Mouse (Mus musculus): ENCODE measurements around the gene Slc5a4b. TPM values are rescaled to one million over a fixed set of nuclear protein-coding genes. Genes with fewer than 3 reads are reported as not detected.

The Slc5a4b gene
- total and polyA plus RNA-seq, 3 experiments: not detected

DNA sequence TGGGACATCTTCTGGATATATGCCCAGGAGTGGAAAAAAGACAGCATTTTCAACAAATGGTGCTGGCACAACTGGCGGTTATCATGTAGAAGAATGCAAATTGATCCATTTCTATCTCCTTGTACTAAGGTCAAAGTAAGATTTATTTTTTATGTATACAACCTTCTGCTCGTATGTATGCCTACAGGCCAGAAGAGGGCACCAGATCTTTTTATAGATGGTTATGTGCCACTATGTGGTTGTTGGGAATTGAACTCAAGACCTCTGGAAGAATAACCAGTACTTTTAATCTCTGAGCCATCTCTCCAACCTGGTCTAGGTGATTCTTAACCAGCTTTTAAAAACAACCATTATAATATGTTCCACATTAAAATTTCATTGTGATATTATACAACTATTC lies 25.6 kb upstream of the Slc5a4b start:
- Histone ChIP-seq H3K9ac (ENCODE audit: low read depth, low read length) (no peak overlapping the region), H3K27me3 (ENCODE audit: control insufficient read depth, insufficient read depth, low read length) (no peaks in the 10 kb centered on the region), H3K4me1 (ENCODE audit: control insufficient read depth, insufficient read depth, low read length) (no peaks in the 10 kb centered on the region), H3K36me3 (ENCODE audit: control insufficient read depth, insufficient read depth, low read length) (no peaks in the 10 kb centered on the region), H3K79me2 (replicated peaks; ENCODE audit: control insufficient read depth, insufficient read depth, low read length) (no peaks in the 10 kb centered on the region), H3K4me3 (no peak overlapping the region), H3K27ac (no peak overlapping the region)
- WGBS: 78% methylated on average over 2 of the region's 2 CpGs
- TF ChIP-seq CTCF (IDR thresholded peaks at IDR 0.05) (no peak), EP300 (IDR thresholded peaks at IDR 0.05; ENCODE audit: insufficient read depth, low read depth, low read length) (no peak), POLR2A (IDR thresholded peaks at IDR 0.05; ENCODE audit: insufficient read depth, low read depth, low read length) (no peak)
- no peak for DNase-seq
- intact Hi-C loops (cut with DNase I): no loop called here

DNA sequence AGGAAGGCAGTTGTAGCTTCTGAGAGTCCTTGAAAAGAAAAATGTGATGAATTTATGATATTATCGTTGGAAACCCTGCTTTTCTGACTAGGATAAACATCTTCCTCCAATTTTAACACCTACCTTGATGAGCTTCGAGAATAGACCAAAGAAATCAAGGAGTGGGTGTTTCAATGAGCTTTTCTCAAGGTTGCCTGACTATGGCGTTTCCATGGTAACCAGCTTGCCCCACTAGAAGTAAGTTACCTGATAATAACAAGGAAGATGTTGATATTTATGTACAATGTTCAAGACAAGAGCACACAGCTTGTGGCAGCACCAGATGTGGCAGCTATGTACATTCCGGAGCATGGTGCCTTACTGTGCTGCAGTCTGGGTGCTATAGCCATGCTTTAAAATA lies 21.7 kb upstream of the Slc5a4b start:
- no peak overlapping the region for H3K27ac ChIP-seq
- 61% methylated on average over 4 of the region's 4 CpGs for WGBS
- no peaks in the 10 kb centered on the region for H3K79me2 ChIP-seq (replicated peaks; ENCODE audit: control insufficient read depth, insufficient read depth, low read length)
- no peak for DNase-seq
- no peak overlapping the region for H3K9ac ChIP-seq (ENCODE audit: low read depth, low read length)
- intact Hi-C loops (cut with DNase I): no loop called here
- no peaks in the 10 kb centered on the region for H3K4me1 ChIP-seq (ENCODE audit: control insufficient read depth, insufficient read depth, low read length)
- TF ChIP-seq EP300 (IDR thresholded peaks at IDR 0.05; ENCODE audit: insufficient read depth, low read depth, low read length) (no peak), CTCF (IDR thresholded peaks at IDR 0.05) (no peak), POLR2A (IDR thresholded peaks at IDR 0.05; ENCODE audit: insufficient read depth, low read depth, low read length) (no peak)
- H3K36me3 ChIP-seq (ENCODE audit: control insufficient read depth, insufficient read depth, low read length): no peaks in the 10 kb centered on the region
- no peaks in the 10 kb centered on the region for H3K27me3 ChIP-seq (ENCODE audit: control insufficient read depth, insufficient read depth, low read length)
- H3K4me3 ChIP-seq: no peak overlapping the region

DNA sequence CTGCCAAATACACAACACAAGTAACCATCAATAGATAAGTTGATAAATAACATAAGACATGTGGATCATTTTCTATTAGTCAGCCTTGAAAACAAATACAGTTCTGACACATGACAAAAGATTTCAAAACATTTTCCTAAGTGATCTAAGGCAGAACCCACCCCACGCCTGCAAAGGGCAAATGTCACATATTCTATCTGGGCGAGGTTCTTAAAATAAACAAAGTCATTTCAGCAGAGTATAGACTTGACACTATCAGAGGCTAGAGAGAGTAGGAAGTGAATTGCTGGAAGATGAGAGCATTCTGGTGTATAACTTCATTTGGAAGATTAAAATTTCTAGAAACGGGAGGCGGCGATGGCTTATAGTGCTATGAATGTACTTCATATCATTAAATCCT lies 10.7 kb upstream of the Slc5a4b start:
- intact Hi-C loops (cut with DNase I): no loop called here

DNA sequence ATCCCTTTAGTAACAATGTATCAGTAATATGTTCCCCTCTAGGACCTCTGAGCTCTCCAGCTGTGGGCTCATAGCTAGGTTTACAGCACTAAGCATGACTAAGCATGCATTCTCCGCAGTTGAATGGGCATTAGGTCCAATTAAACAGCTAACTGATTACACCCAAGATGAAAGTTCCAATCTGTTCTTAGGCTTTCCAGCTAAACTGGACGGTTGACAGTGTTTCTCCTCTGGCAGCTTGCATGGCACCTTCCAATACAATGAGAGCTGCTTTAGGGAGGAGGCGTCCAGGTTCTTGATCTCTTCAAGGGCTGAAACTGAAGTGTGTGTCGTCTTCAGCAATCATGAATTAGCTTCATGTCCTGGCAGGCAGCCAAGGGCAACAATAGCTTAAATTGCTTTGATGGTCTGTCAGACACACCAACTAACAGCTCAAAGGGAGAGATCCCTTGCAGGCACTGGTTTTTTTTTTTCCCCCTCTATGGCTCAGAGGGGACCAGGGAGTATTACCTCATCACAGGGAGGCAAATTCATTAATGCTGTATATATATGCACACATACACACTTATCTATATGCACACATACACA lies 9.5 kb upstream of the Slc5a4b start:
- TF ChIP-seq CTCF (IDR thresholded peaks at IDR 0.05): no peak
- TF ChIP-seq POLR2A (IDR thresholded peaks at IDR 0.05; ENCODE audit: insufficient read depth, low read depth, low read length): no peak
- no peak for TF ChIP-seq EP300 (IDR thresholded peaks at IDR 0.05; ENCODE audit: insufficient read depth, low read depth, low read length)
- H3K4me1 ChIP-seq (ENCODE audit: control insufficient read depth, insufficient read depth, low read length): no peaks in the 10 kb centered on the region
- H3K36me3 ChIP-seq (ENCODE audit: control insufficient read depth, insufficient read depth, low read length): no peaks in the 10 kb centered on the region
- H3K27ac ChIP-seq: no peak overlapping the region
- DNase-seq: no peak
- intact Hi-C loops (cut with DNase I): no loop called here
- 31% methylated on average over 4 of the region's 4 CpGs for WGBS
- H3K27me3 ChIP-seq (ENCODE audit: control insufficient read depth, insufficient read depth, low read length): no peaks in the 10 kb centered on the region
- H3K79me2 ChIP-seq (replicated peaks; ENCODE audit: control insufficient read depth, insufficient read depth, low read length): no peaks in the 10 kb centered on the region
- no peak overlapping the region for H3K4me3 ChIP-seq
- no peak overlapping the region for H3K9ac ChIP-seq (ENCODE audit: low read depth, low read length)

More for the DNA sequence above, 10.7 kb upstream of the Slc5a4b start:
- Histone ChIP-seq H3K9ac (ENCODE audit: low read depth, low read length) (no peak overlapping the region), H3K4me3 (no peak overlapping the region), H3K27ac (no peak overlapping the region), H3K36me3 (ENCODE audit: control insufficient read depth, insufficient read depth, low read length) (no peaks in the 10 kb centered on the region), H3K4me1 (ENCODE audit: control insufficient read depth, insufficient read depth, low read length) (no peaks in the 10 kb centered on the region), H3K27me3 (ENCODE audit: control insufficient read depth, insufficient read depth, low read length) (no peaks in the 10 kb centered on the region), H3K79me2 (replicated peaks; ENCODE audit: control insufficient read depth, insufficient read depth, low read length) (no peaks in the 10 kb centered on the region)
- TF ChIP-seq EP300 (IDR thresholded peaks at IDR 0.05; ENCODE audit: insufficient read depth, low read depth, low read length) (no peak), POLR2A (IDR thresholded peaks at IDR 0.05; ENCODE audit: insufficient read depth, low read depth, low read length) (no peak), CTCF (IDR thresholded peaks at IDR 0.05) (no peak)
- WGBS: 42% methylated on average over 5 of the region's 5 CpGs
- no peak for DNase-seq

DNA sequence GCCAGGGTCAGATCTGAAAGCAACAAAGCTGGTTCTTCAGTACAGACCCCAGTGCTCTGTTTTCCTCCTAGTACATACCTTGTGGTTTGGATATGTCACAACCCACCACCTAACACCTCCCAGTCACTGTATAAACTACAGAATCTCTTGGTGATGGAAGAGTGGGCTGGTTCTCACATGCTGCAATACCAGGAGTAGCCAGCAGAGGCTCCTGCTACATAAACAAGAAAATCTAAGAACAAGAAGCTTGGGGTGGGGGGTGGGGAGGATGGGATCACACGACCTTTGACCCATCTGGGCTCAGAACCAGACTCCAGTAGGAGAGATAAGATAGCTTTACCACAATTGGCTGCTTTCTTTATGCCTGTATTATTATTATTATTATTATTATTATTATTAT lies 8.0 kb upstream of the Slc5a4b start:
- TF ChIP-seq CTCF (IDR thresholded peaks at IDR 0.05) (peak; percentile 40), EP300 (IDR thresholded peaks at IDR 0.05; ENCODE audit: insufficient read depth, low read depth, low read length) (no peak), POLR2A (IDR thresholded peaks at IDR 0.05; ENCODE audit: insufficient read depth, low read depth, low read length) (no peak)
- no peaks in the 10 kb centered on the region for H3K27me3 ChIP-seq (ENCODE audit: control insufficient read depth, insufficient read depth, low read length)
- no peaks in the 10 kb centered on the region for H3K4me1 ChIP-seq (ENCODE audit: control insufficient read depth, insufficient read depth, low read length)
- H3K4me3 ChIP-seq: no peak overlapping the region
- intact Hi-C loops (cut with DNase I): no loop called here
- H3K36me3 ChIP-seq (ENCODE audit: control insufficient read depth, insufficient read depth, low read length): no peaks in the 10 kb centered on the region
- 0% methylated on average over 1 of the region's 1 CpGs for WGBS
- H3K79me2 ChIP-seq (replicated peaks; ENCODE audit: control insufficient read depth, insufficient read depth, low read length): no peaks in the 10 kb centered on the region
- no peak overlapping the region for H3K27ac ChIP-seq
- no peak for DNase-seq
- no peak overlapping the region for H3K9ac ChIP-seq (ENCODE audit: low read depth, low read length)

DNA sequence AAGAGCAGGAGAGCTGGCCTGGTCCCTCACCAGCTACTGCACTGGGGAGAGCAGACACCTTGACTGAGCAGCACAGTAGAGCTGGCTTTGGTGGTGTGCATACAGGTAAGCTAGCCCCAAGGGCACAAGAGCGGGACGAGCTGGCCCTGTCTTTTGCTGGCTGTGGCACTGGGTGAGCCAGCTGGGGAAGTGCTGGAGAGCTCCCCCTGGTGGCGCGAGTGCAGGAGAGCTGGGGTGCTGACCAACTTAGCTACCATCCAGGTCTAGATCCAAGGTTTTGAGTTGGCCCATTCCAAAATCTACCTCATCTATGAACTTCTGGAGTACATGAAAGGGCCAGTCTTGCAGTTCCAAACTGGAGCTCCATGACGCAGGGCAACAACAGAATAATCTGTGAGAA lies 7.2 kb upstream of the Slc5a4b start:
- Histone ChIP-seq H3K79me2 (replicated peaks; ENCODE audit: control insufficient read depth, insufficient read depth, low read length) (no peaks in the 10 kb centered on the region), H3K27me3 (ENCODE audit: control insufficient read depth, insufficient read depth, low read length) (no peaks in the 10 kb centered on the region), H3K27ac (no peak overlapping the region), H3K4me3 (no peak overlapping the region), H3K36me3 (ENCODE audit: control insufficient read depth, insufficient read depth, low read length) (no peaks in the 10 kb centered on the region), H3K4me1 (ENCODE audit: control insufficient read depth, insufficient read depth, low read length) (no peaks in the 10 kb centered on the region), H3K9ac (ENCODE audit: low read depth, low read length) (no peak overlapping the region)
- TF ChIP-seq EP300 (IDR thresholded peaks at IDR 0.05; ENCODE audit: insufficient read depth, low read depth, low read length) (no peak), POLR2A (IDR thresholded peaks at IDR 0.05; ENCODE audit: insufficient read depth, low read depth, low read length) (no peak), CTCF (IDR thresholded peaks at IDR 0.05) (peak; percentile 64)
- WGBS: 31% methylated on average over 5 of the region's 5 CpGs
- DNase-seq: peak; percentile 26 to 35
- intact Hi-C loops (cut with DNase I): no loop called here
